Mouse (Mus musculus) urinary bladder, postnatal 10 days (tissue): Measurements from ENCODE around the gene Nisch.
A peak's percentile ranks its signal among the peaks of the same experiment; 100 is the strongest.

ENCODE experiments used
- DNase-seq: peaks from one replicate; pipeline ENCODE4 v3.0.0; 2022; ENCODE audit warnings: low spot score

Nisch gene

DNA sequence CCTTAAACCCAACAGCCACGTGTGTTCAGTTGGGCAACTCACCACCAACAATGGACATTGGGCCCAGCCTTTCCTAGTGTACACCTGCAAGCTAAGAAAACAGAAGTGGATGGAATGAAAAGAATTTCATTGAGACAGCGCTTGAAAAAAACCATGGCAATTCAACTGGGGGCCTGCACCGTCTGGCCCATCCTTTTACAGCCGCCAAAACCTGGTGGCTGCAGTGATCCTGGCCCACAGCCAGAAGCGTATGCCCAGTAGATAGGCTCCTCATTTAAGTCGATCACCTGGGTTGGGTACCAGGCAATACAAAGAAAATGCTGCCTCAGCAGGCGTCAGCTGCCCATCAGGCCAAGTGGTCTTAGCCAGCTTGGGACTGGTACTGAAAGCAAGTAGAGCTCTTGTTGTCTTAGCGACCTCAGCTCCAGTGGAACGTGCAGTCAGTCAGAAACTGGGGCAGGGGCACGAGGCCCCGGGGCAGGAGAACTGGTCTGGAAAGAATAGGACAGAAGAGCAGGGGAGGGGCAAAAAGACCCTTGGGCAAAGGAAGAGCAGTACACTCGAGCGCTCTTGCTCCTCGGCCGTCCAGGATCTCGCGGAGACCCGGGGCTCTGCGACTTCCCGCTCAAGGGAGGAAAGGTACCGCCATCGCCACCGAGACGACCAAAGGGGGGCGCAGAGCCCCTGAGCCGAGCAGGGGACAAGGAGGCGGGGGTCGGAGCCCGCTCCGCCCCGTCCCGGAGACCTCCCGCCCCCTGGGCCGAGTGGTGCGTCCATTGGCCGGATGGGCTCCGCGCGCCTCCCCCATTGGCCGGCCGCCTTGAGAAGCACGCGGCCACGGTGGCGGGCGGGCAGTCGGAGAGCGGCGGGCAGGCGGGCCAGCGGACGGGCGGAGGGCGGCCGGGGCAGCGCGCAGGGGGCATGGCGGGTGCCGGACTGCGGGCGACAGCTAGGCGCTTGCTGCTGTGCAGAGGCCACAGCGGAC is 86.2 kb downstream of the Nisch start, which contains the start of gene Nt5dc2:
Gene Nt5dc2 (plus strand): TSS at position 818 of the 985 bp plus-strand sequence.
- DNase-seq: peak; percentile 44

DNA sequence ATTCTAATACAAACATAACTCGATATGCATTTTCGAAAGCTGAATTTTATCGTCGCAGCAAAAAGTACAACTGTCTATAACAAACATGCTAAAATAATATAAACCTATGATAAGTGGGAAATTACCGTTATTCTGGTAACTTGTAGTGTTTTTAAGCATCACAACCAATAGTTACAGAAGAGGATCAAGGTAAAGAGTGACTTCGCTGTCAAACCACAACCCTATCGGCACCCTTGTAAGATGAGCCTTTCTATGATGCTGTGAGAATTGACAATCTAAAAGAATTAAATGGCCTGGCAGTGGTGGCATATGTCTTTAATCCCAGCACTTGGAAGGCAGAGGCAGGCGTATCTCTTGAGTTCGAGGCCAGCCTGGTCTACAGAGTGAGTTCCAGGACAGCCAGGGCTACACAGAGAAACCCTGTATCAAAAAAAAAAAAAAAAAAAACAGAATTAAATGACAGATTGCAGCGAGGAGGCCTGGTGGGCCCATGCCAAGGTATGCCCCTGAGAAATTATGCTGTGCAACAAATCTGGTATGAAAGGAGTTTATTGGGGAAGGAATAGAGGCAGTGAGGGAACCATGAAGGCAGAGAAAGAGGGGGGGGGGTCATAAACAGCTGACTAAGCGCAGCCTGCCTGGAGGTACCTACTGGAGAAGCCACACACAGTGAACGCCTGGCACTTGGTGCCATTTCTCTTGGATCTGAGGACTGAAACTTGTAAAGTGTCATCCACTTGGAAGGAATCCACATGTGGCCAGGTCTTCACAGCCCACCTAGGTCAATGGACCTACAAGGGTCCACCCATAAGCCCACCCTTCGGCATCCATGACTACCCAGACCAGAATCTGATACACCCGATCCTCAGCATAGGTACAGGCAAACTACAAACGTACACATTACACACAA is 87.2 kb downstream of the Nisch start:
- peak; percentile 11 for DNase-seq

DNA sequence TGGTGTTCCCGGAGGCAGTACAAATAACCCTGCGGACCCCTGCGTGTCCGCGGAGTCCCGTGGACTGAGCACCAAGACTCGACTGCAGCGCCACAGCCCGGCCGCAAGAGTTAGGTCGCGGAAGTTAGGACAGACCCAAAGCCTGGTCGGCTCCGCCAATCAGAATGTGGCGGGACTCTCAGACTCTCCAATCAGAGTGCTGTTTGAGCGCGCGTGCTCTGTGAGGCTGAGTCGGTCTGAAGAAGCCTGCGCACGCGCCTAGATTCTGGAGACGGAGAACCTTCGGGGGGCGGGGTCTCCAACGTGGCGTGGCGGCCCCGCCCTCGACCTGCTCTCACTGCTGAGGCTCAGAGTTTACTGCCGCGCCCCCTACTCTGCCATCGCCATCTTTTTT is 87.9 kb downstream of the Nisch start, which contains the start of gene Smim4:
Gene Smim4 (minus strand): TSS at position 131 of the 394 bp plus-strand sequence.
- DNase-seq: peak; percentile 80

DNA sequence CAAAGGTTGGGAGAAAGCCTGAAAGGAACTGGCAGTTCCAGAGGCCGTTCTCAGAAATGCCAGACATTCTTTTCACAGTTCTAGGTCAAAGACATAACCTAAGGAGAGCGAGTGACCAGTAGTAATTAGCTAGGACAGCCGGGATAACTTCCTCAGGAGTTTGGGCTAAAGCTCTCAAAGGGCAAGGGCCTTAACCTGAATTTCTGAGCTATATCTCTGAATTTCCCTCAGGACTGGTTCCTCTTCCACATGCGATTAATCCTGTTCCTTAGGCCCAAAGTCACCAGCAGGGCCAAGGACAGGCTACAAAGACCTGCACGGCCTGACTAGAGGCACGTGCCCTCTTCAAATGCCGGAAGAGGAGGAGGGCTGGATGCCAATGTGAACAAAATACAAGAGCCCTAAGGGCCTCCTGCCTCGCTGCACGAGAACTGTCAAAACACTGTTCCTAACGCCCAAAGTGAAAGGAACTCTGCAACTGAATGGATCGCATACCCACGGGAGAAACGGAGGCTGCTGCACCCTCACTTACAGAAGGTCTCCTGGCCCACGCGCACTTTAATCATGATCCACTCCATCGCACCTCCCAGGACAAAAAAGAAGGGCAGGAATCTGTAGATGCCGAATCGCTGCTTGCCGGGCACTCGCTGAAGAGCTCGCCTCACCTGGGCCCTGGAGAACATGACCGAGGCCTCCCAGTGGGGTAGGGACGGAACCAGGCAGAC is 88.5 kb downstream of the Nisch start:
- no peak for DNase-seq

DNA sequence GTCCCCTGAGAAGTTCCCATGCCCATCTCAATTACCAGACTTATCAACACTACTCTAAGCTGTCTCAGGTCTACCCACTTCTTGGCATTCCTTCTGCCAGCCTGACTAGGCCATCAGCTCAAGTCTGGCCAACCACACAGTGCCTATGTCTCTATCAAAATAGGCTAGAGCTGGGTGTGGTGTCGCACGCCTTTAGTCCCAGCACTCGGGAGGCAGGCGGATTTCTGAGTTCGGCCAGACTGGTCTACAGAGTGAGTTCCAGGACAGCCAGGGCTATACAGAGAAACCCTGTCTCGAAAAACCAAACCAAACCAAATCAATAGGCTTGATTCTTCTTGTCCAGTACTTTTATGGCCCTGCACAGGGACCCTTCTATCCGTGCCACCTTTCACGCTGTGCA is 89.9 kb downstream of the Nisch start:
- DNase-seq: no peak

DNA sequence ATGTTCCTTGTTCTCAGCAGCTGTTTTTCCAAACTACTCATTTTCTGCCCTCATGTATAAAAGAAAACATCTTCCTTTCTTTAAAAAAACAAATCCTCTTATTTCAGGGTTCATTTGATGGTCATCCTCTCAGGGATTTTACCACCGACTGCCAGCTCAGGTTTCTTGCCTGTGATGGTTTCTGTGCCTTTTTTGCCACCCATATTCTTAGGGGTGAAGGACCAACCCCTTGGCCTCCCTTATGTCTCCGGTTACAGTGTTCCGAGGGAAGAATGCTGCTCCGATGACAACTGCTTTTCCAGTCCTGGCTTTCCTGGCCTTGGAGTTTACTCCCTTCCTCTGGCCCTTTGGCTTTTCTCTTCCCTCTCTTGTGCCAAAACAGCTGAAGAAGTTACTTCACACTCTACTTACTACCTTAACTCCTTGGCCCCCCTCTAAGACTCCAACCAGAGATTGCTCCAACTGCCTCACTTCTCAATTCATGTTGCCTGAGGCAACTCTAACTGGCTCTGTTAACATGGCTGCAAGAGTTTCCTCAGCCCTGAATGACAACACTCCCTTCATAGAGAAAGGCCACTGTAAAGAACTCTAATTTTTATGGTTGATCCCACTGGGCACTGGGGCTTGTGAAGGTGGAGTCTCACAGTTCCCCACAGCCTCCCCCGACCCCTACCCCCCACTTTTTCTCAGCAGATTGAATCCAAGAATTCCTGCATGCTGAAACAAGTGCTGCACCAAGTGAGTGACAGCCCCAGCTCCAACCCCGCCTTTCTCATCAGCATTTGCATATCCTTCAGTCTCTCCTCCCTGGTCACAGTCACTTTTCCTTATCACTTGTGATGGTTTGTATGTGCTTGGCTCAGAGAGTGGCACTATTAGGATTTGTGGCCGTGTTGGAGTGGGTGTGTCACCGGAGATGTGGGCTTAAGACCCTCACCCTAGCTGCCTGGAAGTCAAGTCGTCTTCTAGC is 91.4 kb downstream of the Nisch start:
- DNase-seq: no peak
